ENCODE assay signal across 29 mouse cellular contexts in genomic region chr1:132598024-132598423, GRCm38 (mm10). TPM values are rescaled to one million over a fixed set of nuclear protein-coding genes. Genes with fewer than 3 reads are reported as not detected.
"Had no signal": no experiment of that assay in that cellular context is flagged by ENCODE, and none has a peak within 500 bp of the region (broad histone marks: within the 10 kb centered on the region; RNA-seq: fewer than 3 reads in every experiment).

No protein-coding gene starts in this region.

- H3K4me1 ChIP-seq: heart, embryonic 12.5 days; intestine, embryonic 15.5 days; limb, embryonic 12.5 days; liver, embryonic 13.5 days; liver, embryonic 15.5 days had no signal

- H3K27ac ChIP-seq: gastrocnemius, adult 2 months; heart, embryonic 10.5 days; hindbrain, embryonic 10.5 days; hindbrain, embryonic 12.5 days; hindbrain, embryonic 14.5 days; intestine, embryonic 15.5 days; left cerebral cortex, adult 2 months; limb, embryonic 10.5 days; limb, embryonic 12.5 days; liver, embryonic 13.5 days; liver, embryonic 15.5 days had no signal

- ATAC-seq: hindbrain, embryonic 16.5 days; inflammation-experienced regulatory T-cells, adult 6 months; intestine, embryonic 15.5 days; intestine, postnatal 0 days; liver, postnatal 0 days had no signal

- H3K9me3 ChIP-seq: heart, embryonic 10.5 days; heart, embryonic 12.5 days; hindbrain, embryonic 10.5 days; hindbrain, embryonic 12.5 days; intestine, embryonic 15.5 days; limb, embryonic 10.5 days; limb, embryonic 12.5 days; liver, embryonic 13.5 days; liver, embryonic 15.5 days had no signal

- H3K4me2 ChIP-seq: heart, embryonic 12.5 days; hindbrain, embryonic 12.5 days; hindbrain, embryonic 14.5 days; intestine, embryonic 15.5 days; limb, embryonic 12.5 days; liver, embryonic 11.5 days; liver, embryonic 13.5 days; liver, embryonic 15.5 days had no signal

- H3K27me3 ChIP-seq: hindbrain, embryonic 12.5 days; intestine, embryonic 15.5 days; liver, embryonic 15.5 days had no signal

- H3K36me3 ChIP-seq: heart, embryonic 10.5 days; heart, embryonic 12.5 days; intestine, embryonic 15.5 days; limb, embryonic 10.5 days; limb, embryonic 12.5 days; liver, embryonic 13.5 days; liver, embryonic 15.5 days had no signal

- H3K4me3 ChIP-seq: gastrocnemius, adult 2 months; heart, embryonic 10.5 days; heart, embryonic 12.5 days; hindbrain, embryonic 10.5 days; hindbrain, embryonic 12.5 days; intestine, embryonic 15.5 days; layer of hippocampus, adult 2 months; left cerebral cortex, adult 2 months; limb, embryonic 10.5 days; limb, embryonic 12.5 days; liver, embryonic 13.5 days; liver, embryonic 15.5 days had no signal

- H3K9ac ChIP-seq: heart, embryonic 12.5 days; hindbrain, embryonic 12.5 days; hindbrain, embryonic 14.5 days; intestine, embryonic 15.5 days; limb, embryonic 12.5 days; liver, embryonic 13.5 days; liver, embryonic 15.5 days; liver, postnatal 0 days had no signal

- DNase-seq: gastrocnemius, adult 2 months; gastrocnemius, postnatal 10 days; gastrocnemius, postnatal 25 days; heart, adult 18-20 months; heart, postnatal 10 days; heart, postnatal 4 days; kidney, postnatal 10 days; kidney, postnatal 25 days; kidney, postnatal 4 days; layer of hippocampus, adult 9-11 months; liver; liver, embryonic 13.5 days; liver, postnatal 0 days had no signal

RNA-seq across cellular contexts. Expression of gene Cntn2, which starts 55.0 kb away (rescaled TPM):
- total RNA-seq: granulocyte monocyte progenitor cell, adult 5-6 weeks had no signal
- polyA plus RNA-seq: inflammation-experienced regulatory T-cells, adult 6 months had no signal
